In the genomic region with DNA sequence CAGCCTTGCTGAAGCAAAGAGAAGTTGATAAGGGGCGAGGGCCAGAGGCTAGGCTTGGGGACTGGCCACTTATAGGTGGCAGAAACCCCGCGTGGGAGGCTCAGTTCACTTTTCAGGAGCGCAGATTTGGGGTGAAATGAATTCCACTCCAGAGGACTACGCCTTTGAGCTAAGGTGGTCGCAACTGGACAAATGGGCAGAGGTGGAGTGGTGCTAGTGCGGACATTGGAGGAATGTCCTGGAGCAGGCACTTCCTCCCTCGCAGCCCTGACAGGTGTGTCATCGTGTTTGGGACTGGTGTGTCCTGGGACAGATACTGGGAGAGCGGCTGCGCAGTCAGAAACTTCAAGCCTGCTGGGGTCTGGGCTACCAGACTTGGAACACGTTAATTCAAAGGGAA, we compare ENCODE assay signal across 8 mouse cellular contexts. TPM values are rescaled to one million over a fixed set of nuclear protein-coding genes. Genes with fewer than 3 reads are reported as not detected.
A peak's percentile ranks its signal among the peaks of the same experiment; 100 is the strongest.
DNase-seq lines count a peak whose midpoint lies in the region; ATAC-seq and TF ChIP-seq lines count a peak whose summit lies in the region.

No protein-coding gene starts in this region.

- WGBS in heart, embryonic 10.5 days, result 5% methylated on average over 12 of the region's 12 CpGs
- WGBS in embryonic facial prominence, embryonic 11.5 days, result 3% methylated on average over 12 of the region's 12 CpGs
- WGBS in intestine, embryonic 14.5 days, result 2% methylated on average over 12 of the region's 12 CpGs
- 2% methylated on average over 12 of the region's 12 CpGs for WGBS in neural tube, embryonic 14.5 days

- H3K4me3 ChIP-seq in heart, embryonic 10.5 days, result peak overlapping the region; percentile 75
- H3K4me3 ChIP-seq in C2C12 (ENCODE audit: insufficient read depth, poor library complexity, severe bottlenecking), result peak overlapping the region; percentile 43
- peak overlapping the region; percentile 67 for H3K4me3 ChIP-seq in embryonic facial prominence, embryonic 11.5 days (ENCODE audit: low read depth, low read length)
- H3K4me3 ChIP-seq in intestine, embryonic 14.5 days (ENCODE audit: low read depth, low read length), result peak overlapping the region; percentile 75
- H3K4me3 ChIP-seq in neural tube, embryonic 14.5 days (ENCODE audit: low read depth, low read length), result peak overlapping the region; percentile 83

- ATAC-seq in embryonic facial prominence, embryonic 11.5 days (replicated peaks; ENCODE audit: insufficient number of reproducible peaks, low FRiP score, low TSS enrichment, low read depth), result 0 out of 2 replicates have a peak, but pooled peaks have one; percentile 15
- ATAC-seq in intestine, embryonic 14.5 days (replicated peaks; ENCODE audit: low FRiP score, low TSS enrichment, low read depth), result no peak
- ATAC-seq in neural tube, embryonic 14.5 days (ENCODE audit: low read depth), result no peak
- ATAC-seq in inflammation-experienced regulatory T-cells, adult 6 months, result no peak

- H3K36me3 ChIP-seq in heart, embryonic 10.5 days, result no peaks in the 10 kb centered on the region
- no peaks in the 10 kb centered on the region for H3K36me3 ChIP-seq in C2C12 (ENCODE audit: control insufficient read depth, insufficient read depth)
- no peaks in the 10 kb centered on the region for H3K36me3 ChIP-seq in embryonic facial prominence, embryonic 11.5 days (replicated peaks; ENCODE audit: control insufficient read depth, insufficient read depth, low read depth, low read length)
- H3K36me3 ChIP-seq in intestine, embryonic 14.5 days (ENCODE audit: control insufficient read depth, insufficient read depth, low read length), result no peaks in the 10 kb centered on the region
- H3K36me3 ChIP-seq in neural tube, embryonic 14.5 days (ENCODE audit: control insufficient read depth, insufficient read depth, low read length), result no peaks in the 10 kb centered on the region

- H3K9me3 ChIP-seq in heart, embryonic 10.5 days, result no peaks in the 10 kb centered on the region
- H3K9me3 ChIP-seq in embryonic facial prominence, embryonic 11.5 days (replicated peaks; ENCODE audit: control insufficient read depth, low read length), result no peaks in the 10 kb centered on the region
- H3K9me3 ChIP-seq in intestine, embryonic 14.5 days (ENCODE audit: control insufficient read depth, low read length), result no peaks in the 10 kb centered on the region
- H3K9me3 ChIP-seq in neural tube, embryonic 14.5 days (ENCODE audit: control insufficient read depth, low read length), result no peaks in the 10 kb centered on the region

- no peak for DNase-seq in heart, embryonic 10.5 days (ENCODE audit: low spot score)
- DNase-seq in heart, adult 8-10 months (ENCODE audit: low spot score), result no peak
- DNase-seq in embryonic facial prominence, embryonic 11.5 days (ENCODE audit: low spot score), result no peak
- peak; percentile 58 for DNase-seq in intestine, embryonic 14.5 days (ENCODE audit: low spot score)
- no peak for DNase-seq in adrenal gland, postnatal 4 days (ENCODE audit: low spot score in 2 of 2)

- peak overlapping the region; percentile 68; the same call in 1 of the 2 replicates for H3K9ac ChIP-seq in embryonic facial prominence, embryonic 11.5 days (replicated peaks; ENCODE audit: low read length)
- H3K9ac ChIP-seq in intestine, embryonic 14.5 days (ENCODE audit: low read length), result no peak overlapping the region
- peak overlapping the region; percentile 87 for H3K9ac ChIP-seq in neural tube, embryonic 14.5 days (replicated peaks; ENCODE audit: low read depth, low read length)

- no peaks in the 10 kb centered on the region for H3K27me3 ChIP-seq in heart, embryonic 10.5 days (ENCODE audit: insufficient read depth, poor library complexity, severe bottlenecking)
- no peaks in the 10 kb centered on the region for H3K27me3 ChIP-seq in C2C12 (ENCODE audit: control insufficient read depth, insufficient read depth, insufficient read length)
- H3K27me3 ChIP-seq in embryonic facial prominence, embryonic 11.5 days (ENCODE audit: control insufficient read depth, insufficient read depth, low read length), result no peaks in the 10 kb centered on the region
- peaks cover 8% of the 10 kb centered on the region for H3K27me3 ChIP-seq in intestine, embryonic 14.5 days (replicated peaks; ENCODE audit: control insufficient read depth, insufficient read depth, low read length)
- no peaks in the 10 kb centered on the region; the same call in 1 of the 2 replicates for H3K27me3 ChIP-seq in neural tube, embryonic 14.5 days (ENCODE audit: control insufficient read depth, insufficient read depth, low read length)

- no peak overlapping the region for H3K27ac ChIP-seq in heart, embryonic 10.5 days
- H3K27ac ChIP-seq in embryonic facial prominence, embryonic 11.5 days (replicated peaks; ENCODE audit: low read depth, low read length), result no peak overlapping the region
- no peak overlapping the region for H3K27ac ChIP-seq in intestine, embryonic 14.5 days (ENCODE audit: low read depth)
- peak overlapping the region; percentile 93 for H3K27ac ChIP-seq in neural tube, embryonic 14.5 days (ENCODE audit: low read depth, low read length)

- peaks cover 10% of the 10 kb centered on the region for H3K4me1 ChIP-seq in heart, embryonic 10.5 days
- peaks cover 3% of the 10 kb centered on the region; the same call in 1 of the 2 replicates for H3K4me1 ChIP-seq in embryonic facial prominence, embryonic 11.5 days (ENCODE audit: control insufficient read depth, insufficient read depth, low read length)
- H3K4me1 ChIP-seq in intestine, embryonic 14.5 days (replicated peaks; ENCODE audit: control insufficient read depth, insufficient read depth, low read length), result peaks cover 10% of the 10 kb centered on the region
- 0 out of 2 replicates have a peak, but pooled peaks cover 8% of the 10 kb centered on the region for H3K4me1 ChIP-seq in neural tube, embryonic 14.5 days (ENCODE audit: control insufficient read depth, insufficient read depth, low read length)

- H3K79me2 ChIP-seq in C2C12 (ENCODE audit: control insufficient read depth, insufficient read depth), result no peaks in the 10 kb centered on the region

- H3ac ChIP-seq in C2C12 (ENCODE audit: control insufficient read depth, insufficient read length, low read depth), result no peak overlapping the region

- no peak for TF ChIP-seq CTCF in C2C12 (IDR thresholded peaks at IDR 0.05; ENCODE audit: control insufficient read depth, insufficient read depth, insufficient read length)

- H3K4me2 ChIP-seq in embryonic facial prominence, embryonic 11.5 days (ENCODE audit: low read depth, low read length), result peak overlapping the region; percentile 79
- H3K4me2 ChIP-seq in intestine, embryonic 14.5 days (ENCODE audit: low read length), result peak overlapping the region; percentile 85
- H3K4me2 ChIP-seq in neural tube, embryonic 14.5 days (ENCODE audit: low read depth, low read length), result peak overlapping the region; percentile 79

- no peaks in the 10 kb centered on the region for H3K79me3 ChIP-seq in C2C12 (ENCODE audit: low read depth)

TF ChIP-seq in C2C12, 6 proteins besides CTCF, POLR2A, EP300 and RAD21:
- no peak for TF ChIP-seq CEBPB (IDR thresholded peaks at IDR 0.05; ENCODE audit: low read depth)
- no peak for TF ChIP-seq USF1 (IDR thresholded peaks at IDR 0.05; ENCODE audit: low read depth)
- TF ChIP-seq FOSL1 (IDR thresholded peaks at IDR 0.05; ENCODE audit: insufficient read depth, low read length, poor library complexity, severe bottlenecking), result no peak
- no peak for TF ChIP-seq MYOD1 (IDR thresholded peaks at IDR 0.05; ENCODE audit: control insufficient read depth, insufficient read length, low read depth)
- TF ChIP-seq MAX (IDR thresholded peaks at IDR 0.05), result no peak
- TF ChIP-seq MYOG (IDR thresholded peaks at IDR 0.05; ENCODE audit: control insufficient read depth, extremely low read depth, insufficient read length), result no peak
TF ChIP-seq in C2C12: peak in this region for 0.

RNA-seq across cellular contexts. Expression of gene B3galt1, which starts 0.9 kb away (rescaled TPM):
- polyA plus RNA-seq in heart, embryonic 10.5 days (2016; fragmentation: Nextera tagmentation; extraction: Ambion mirVana), result 4.7 and 4.8 TPM in 2 replicates
- total RNA-seq in heart, adult 8-10 months (2022), result 1 to 10 TPM in 3 of 4 experiments, under 1 TPM in 1; 0.94 to 1.8 (median 1.3) TPM
- 1.4 TPM for polyA plus RNA-seq in C2C12 (2012; fragmentation: generic; extraction: Trizol)
- 9.3 and 9.6 TPM in 2 replicates for polyA plus RNA-seq in embryonic facial prominence, embryonic 11.5 days (2014; fragmentation: Nextera tagmentation; extraction: Ambion mirVana)
- 3.9 and 5.1 TPM in 2 replicates for polyA plus RNA-seq in intestine, embryonic 14.5 days (2014; fragmentation: Nextera tagmentation; extraction: Ambion mirVana)
- 82.4 and 84.6 TPM in 2 replicates for polyA plus RNA-seq in neural tube, embryonic 14.5 days (2014; fragmentation: Nextera tagmentation; extraction: Ambion mirVana)
- polyA plus RNA-seq in inflammation-experienced regulatory T-cells, adult 6 months (2017; shearing (Covaris generic)), result under 1 TPM in 2 of 3 experiments, not detected in 1; 0.19 to 0.86 TPM
- 1 to 10 TPM; 9.3 to 9.7 TPM for total RNA-seq in adrenal gland, postnatal 4 days (2021)
